Mouse (Mus musculus): Measurements from ENCODE around the gene Srsf9. TPM values are rescaled to one million over a fixed set of nuclear protein-coding genes. Genes with fewer than 3 reads are reported as not detected.
A peak's percentile ranks its signal among the peaks of the same experiment; 100 is the strongest.

Srsf9 gene
- total RNA-seq, 1 experiment: 57.2 TPM

GRCm38 (mm10) chr5:115317645-115318328 lies 9.2 kb upstream of the Srsf9 start:
- in situ Hi-C loops (cut with MboI; ENCODE audit: low sequenced_read_pairs in 2 of 2, unreplicated experiment in 2 of 2): no loop called here
- H3K4me1 ChIP-seq (ENCODE audit: control insufficient read depth in 2 of 2, insufficient read depth in 2 of 2, low read length in 2 of 2, poor library complexity in 1 of 2): peaks cover 3 to 30% of the 10 kb centered on the region in 2 experiments; a peak in 3 of 4 replicates
- no peak overlapping the region for H3K4me3 ChIP-seq (ENCODE audit: insufficient read depth in 1 of 2, low read depth in 1 of 2, low read length in 2 of 2, poor library complexity in 1 of 2, severe bottlenecking in 1 of 2)
- H3K9ac ChIP-seq (ENCODE audit: insufficient read depth, low read depth, low read length, poor library complexity, severe bottlenecking): no peak overlapping the region
- peak overlapping the region; percentile 65 for H3K27ac ChIP-seq (ENCODE audit: insufficient read depth, low read depth, low read length, poor library complexity, severe bottlenecking)
- H3K9me3 ChIP-seq (ENCODE audit: control insufficient read depth, insufficient read depth, low read depth, low read length): no peaks in the 10 kb centered on the region
- no peaks in the 10 kb centered on the region for H3K36me3 ChIP-seq (ENCODE audit: control insufficient read depth, insufficient read depth, low read length, poor library complexity, severe bottlenecking)
- DNase-seq (ENCODE audit: low read depth, low spot score): peak; percentile 76
- no peak for TF ChIP-seq ZC3H11A (IDR thresholded peaks at IDR 0.05; ENCODE audit: borderline replicate concordance, low read depth, low read length)
- TF ChIP-seq HCFC1 (IDR thresholded peaks at IDR 0.05; ENCODE audit: borderline replicate concordance, insufficient read depth, low read length): no peak
- no peak for TF ChIP-seq ZNF384 (IDR thresholded peaks at IDR 0.05; ENCODE audit: low read depth, low read length)
- TF ChIP-seq MAFK (IDR thresholded peaks at IDR 0.05; ENCODE audit: insufficient read depth, low read depth, low read length): no peak
- TF ChIP-seq CHD2 (IDR thresholded peaks at IDR 0.05; ENCODE audit: low read depth, low read length): no peak

- H3K4me3 ChIP-seq (ENCODE audit: insufficient read depth in 1 of 2, low read depth in 1 of 2, low read length in 2 of 2, poor library complexity in 1 of 2, severe bottlenecking in 1 of 2): peak overlapping the region; percentile 10 to 52; a peak in 3 of 4 replicates
- no peak overlapping the region for H3K27ac ChIP-seq (ENCODE audit: insufficient read depth, low read depth, low read length, poor library complexity, severe bottlenecking)
- no peaks in the 10 kb centered on the region for H3K36me3 ChIP-seq (ENCODE audit: control insufficient read depth, insufficient read depth, low read length, poor library complexity, severe bottlenecking)
- H3K4me1 ChIP-seq (ENCODE audit: control insufficient read depth in 2 of 2, insufficient read depth in 2 of 2, low read length in 2 of 2, poor library complexity in 1 of 2): peaks cover 3 to 21% of the 10 kb centered on the region in 2 experiments; a peak in 3 of 4 replicates
- peak; percentile 51 for DNase-seq (ENCODE audit: low read depth, low spot score)
- no peaks in the 10 kb centered on the region for H3K9me3 ChIP-seq (ENCODE audit: control insufficient read depth, insufficient read depth, low read depth, low read length)
- in situ Hi-C loops (cut with MboI; ENCODE audit: low sequenced_read_pairs in 2 of 2, unreplicated experiment in 2 of 2): no loop called here
- peak overlapping the region; percentile 56 for H3K9ac ChIP-seq (ENCODE audit: insufficient read depth, low read depth, low read length, poor library complexity, severe bottlenecking)
- TF ChIP-seq ZNF384 (IDR thresholded peaks at IDR 0.05; ENCODE audit: low read depth, low read length) (no peak), MAFK (IDR thresholded peaks at IDR 0.05; ENCODE audit: insufficient read depth, low read depth, low read length) (no peak)
Observed at GRCm38 (mm10) chr5:115319004-115319940, 7.7 kb upstream of the Srsf9 start.

GRCm38 (mm10) chr5:115326256-115326831 lies 633 bp upstream of the Srsf9 start:
- no peak for TF ChIP-seq MAFK (IDR thresholded peaks at IDR 0.05; ENCODE audit: insufficient read depth, low read depth, low read length)
- no peak for TF ChIP-seq ZNF384 (IDR thresholded peaks at IDR 0.05; ENCODE audit: low read depth, low read length)
- TF ChIP-seq ZC3H11A (IDR thresholded peaks at IDR 0.05; ENCODE audit: borderline replicate concordance, low read depth, low read length): no peak
- no peak for TF ChIP-seq CHD2 (IDR thresholded peaks at IDR 0.05; ENCODE audit: low read depth, low read length)
- no peak for TF ChIP-seq HCFC1 (IDR thresholded peaks at IDR 0.05; ENCODE audit: borderline replicate concordance, insufficient read depth, low read length)
- Histone ChIP-seq H3K4me3 (ENCODE audit: insufficient read depth in 1 of 2, low read depth in 1 of 2, low read length in 2 of 2, poor library complexity in 1 of 2, severe bottlenecking in 1 of 2) (peak overlapping the region; percentile 86 to 99), H3K9ac (ENCODE audit: insufficient read depth, low read depth, low read length, poor library complexity, severe bottlenecking) (peak overlapping the region; percentile 68), H3K27ac (ENCODE audit: insufficient read depth, low read depth, low read length, poor library complexity, severe bottlenecking) (peak overlapping the region; percentile 14; the same call in 1 of the 2 replicates), H3K4me1 (ENCODE audit: control insufficient read depth in 2 of 2, insufficient read depth in 2 of 2, low read length in 2 of 2, poor library complexity in 1 of 2) (peaks cover 0 to 2% of the 10 kb centered on the region in 2 experiments; a peak in 3 of 4 replicates), H3K9me3 (ENCODE audit: control insufficient read depth, insufficient read depth, low read depth, low read length) (no peaks in the 10 kb centered on the region), H3K36me3 (ENCODE audit: control insufficient read depth, insufficient read depth, low read length, poor library complexity, severe bottlenecking) (peaks cover 12% of the 10 kb centered on the region; the same call in 1 of the 2 replicates)
- in situ Hi-C loops (cut with MboI; ENCODE audit: low sequenced_read_pairs in 2 of 2, unreplicated experiment in 2 of 2): no loop called here
- DNase-seq (ENCODE audit: low read depth, low spot score): no peak

GRCm38 (mm10) chr5:115327610-115328548 lies 902 bp downstream of the Srsf9 start:
- Histone ChIP-seq H3K9ac (ENCODE audit: insufficient read depth, low read depth, low read length, poor library complexity, severe bottlenecking) (peak overlapping the region; percentile 99), H3K4me1 (ENCODE audit: control insufficient read depth in 2 of 2, insufficient read depth in 2 of 2, low read length in 2 of 2, poor library complexity in 1 of 2) (peaks cover 0 to 2% of the 10 kb centered on the region in 2 experiments; a peak in 3 of 4 replicates), H3K4me3 (ENCODE audit: insufficient read depth in 1 of 2, low read depth in 1 of 2, low read length in 2 of 2, poor library complexity in 1 of 2, severe bottlenecking in 1 of 2) (peak overlapping the region; percentile 86 to 99), H3K36me3 (ENCODE audit: control insufficient read depth, insufficient read depth, low read length, poor library complexity, severe bottlenecking) (peaks cover 21% of the 10 kb centered on the region), H3K27ac (ENCODE audit: insufficient read depth, low read depth, low read length, poor library complexity, severe bottlenecking) (peak overlapping the region; percentile 83; the same call in 1 of the 2 replicates), H3K9me3 (ENCODE audit: control insufficient read depth, insufficient read depth, low read depth, low read length) (no peaks in the 10 kb centered on the region)
- in situ Hi-C loops (cut with MboI; ENCODE audit: low sequenced_read_pairs in 2 of 2, unreplicated experiment in 2 of 2): no loop called here
- TF ChIP-seq MAFK (IDR thresholded peaks at IDR 0.05; ENCODE audit: insufficient read depth, low read depth, low read length) (no peak), CHD2 (IDR thresholded peaks at IDR 0.05; ENCODE audit: low read depth, low read length) (no peak), HCFC1 (IDR thresholded peaks at IDR 0.05; ENCODE audit: borderline replicate concordance, insufficient read depth, low read length) (no peak), ZC3H11A (IDR thresholded peaks at IDR 0.05; ENCODE audit: borderline replicate concordance, low read depth, low read length) (no peak), ZNF384 (IDR thresholded peaks at IDR 0.05; ENCODE audit: low read depth, low read length) (no peak)
- DNase-seq (ENCODE audit: low read depth, low spot score): no peak

Measured in ES-E14 (cell line).